Mouse (Mus musculus) hindbrain, embryonic 13.5 days (tissue): ENCODE results near the gene Pip5k1b. TPM values are rescaled to one million over a fixed set of nuclear protein-coding genes. Genes with fewer than 3 reads are reported as not detected.
A peak's percentile ranks its signal among the peaks of the same experiment; 100 is the strongest.
"Not testable (repeated sequence)": the region's sequence is repeated elsewhere in the genome, so short reads cannot be mapped to it uniquely, and the experiment has no call there.

Source experiments
- ATAC-seq: fragments of 200-750 bp; cut with Nextera tagmentation; 2 replicates; pipeline ENCODE4 v1.8.0; 2017; ENCODE audit warnings: moderate TSS enrichment; ENCODE audit not compliant: low FRiP score
- H3K27ac ChIP-seq: fragments of 300-500 bp; sonication (generic); 2 replicates; pipeline ENCODE4 v1.5.1; 2015; ENCODE audit warnings: inconsistent platforms, mild to moderate bottlenecking, moderate library complexity
- H3K27me3 ChIP-seq: fragments of 300-500 bp; sonication (generic); 2 replicates; pipeline ENCODE4 v1.6.1; 2015; ENCODE audit warnings: mild to moderate bottlenecking, inconsistent platforms
- H3K36me3 ChIP-seq: fragments of 300-500 bp; sonication (generic); 2 replicates; pipeline ENCODE4 v1.6.1; 2015; ENCODE audit warnings: mild to moderate bottlenecking, inconsistent platforms
- H3K4me1 ChIP-seq: fragments of 300-500 bp; sonication (generic); replicated peaks from 2 replicates; pipeline ENCODE4 v1.6.1; 2015; ENCODE audit warnings: inconsistent platforms
- H3K4me2 ChIP-seq: fragments of 300-500 bp; sonication (generic); 2 replicates; pipeline ENCODE4 v1.6.1; 2015; ENCODE audit warnings: inconsistent platforms, mild to moderate bottlenecking, moderate library complexity
- H3K4me3 ChIP-seq: fragments of 300-500 bp; sonication (generic); 2 replicates; pipeline ENCODE4 v1.5.1; 2015; ENCODE audit warnings: mild to moderate bottlenecking, inconsistent platforms
- H3K9ac ChIP-seq: fragments of 300-500 bp; sonication (generic); 2 replicates; pipeline ENCODE4 v1.6.1; 2015; ENCODE audit warnings: mild to moderate bottlenecking, inconsistent platforms
- H3K9me3 ChIP-seq: fragments of 300-500 bp; sonication (generic); 2 replicates; pipeline ENCODE4 v1.6.1; 2016; ENCODE audit warnings: inconsistent platforms
- WGBS: fragments of 180-500 bp; shearing (Covaris S2); methylation state at CpG from one replicate; pipeline ENCODE4 v1.1.7; 2015; 5-methylcytosine and 5-hydroxymethylcytosine counted together
- polyA plus RNA-seq: library from polyadenylated mRNA; unstranded; fragments of >200 nt; fragmentation: Nextera tagmentation; extraction: Ambion mirVana; gene quantifications from 2 replicates; pipeline ENCODE4 v1.2.1, GENCODE M21; 2015

Pip5k1b gene
- polyA plus RNA-seq, 1 experiment from 2014 or later: 1.5 TPM

DNA sequence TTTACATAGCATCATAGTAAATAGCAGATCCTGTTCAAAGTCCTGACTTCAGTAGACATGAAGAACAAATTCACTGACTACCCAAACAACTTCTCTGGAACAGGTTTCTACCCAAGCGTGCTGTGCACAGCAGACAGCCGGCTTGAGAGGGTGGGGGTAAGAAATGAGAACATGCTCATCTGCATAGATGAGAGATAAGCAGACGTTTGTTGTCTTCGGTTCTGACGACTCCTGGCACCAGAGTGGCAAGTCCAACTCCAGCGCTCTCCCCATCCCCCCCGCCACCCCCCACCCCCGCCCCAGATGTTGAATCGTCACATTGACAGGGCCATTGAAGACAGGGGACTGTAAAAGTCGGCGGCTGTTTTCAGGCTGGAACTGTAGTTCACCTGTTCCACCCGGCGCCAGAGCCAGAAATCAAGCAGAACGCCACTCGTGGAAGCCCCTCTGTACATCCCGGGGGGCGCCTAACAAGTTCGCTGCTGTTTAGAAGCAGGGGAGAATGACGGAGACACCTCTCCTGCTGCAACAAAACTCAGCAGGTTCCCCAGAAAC is 684 bp downstream of the Pip5k1b start:
- Histone ChIP-seq H3K4me2 (peak overlapping the region; percentile 94), H3K4me1 (peaks cover 24% of the 10 kb centered on the region), H3K9ac (peak overlapping the region; percentile 85), H3K36me3 (no peaks in the 10 kb centered on the region), H3K4me3 (peak overlapping the region; percentile 80), H3K27ac (no peak overlapping the region), H3K9me3 (no peaks in the 10 kb centered on the region), H3K27me3 (peaks cover 42% of the 10 kb centered on the region)
- under 1% methylated on average over 19 of the region's 19 CpGs for WGBS
- peak; percentile 37 for ATAC-seq

DNA sequence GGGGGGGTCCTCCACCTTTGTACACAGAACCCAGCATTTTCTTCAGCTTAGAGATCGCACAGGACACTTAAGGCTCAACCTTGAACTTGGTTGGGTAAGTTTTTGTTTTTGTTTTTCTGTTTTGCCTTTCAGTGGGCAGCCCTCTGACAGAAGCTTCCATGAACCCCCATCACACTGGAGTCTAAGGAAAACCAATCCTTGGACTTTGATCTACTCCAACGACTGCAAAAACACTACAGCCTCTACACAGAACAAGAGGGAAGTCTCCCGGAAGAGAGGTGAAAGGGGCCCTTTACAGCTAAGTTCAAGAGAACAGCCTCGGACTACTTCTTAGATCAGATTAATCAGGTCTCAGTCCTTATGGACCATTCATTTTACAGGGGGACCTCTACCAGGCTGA is 1.2 kb downstream of the Pip5k1b start:
- Histone ChIP-seq H3K9me3 (no peaks in the 10 kb centered on the region), H3K4me2 (peak overlapping the region; percentile 94), H3K27ac (no peak overlapping the region), H3K36me3 (no peaks in the 10 kb centered on the region), H3K27me3 (peaks cover 42% of the 10 kb centered on the region), H3K4me1 (peaks cover 24% of the 10 kb centered on the region), H3K9ac (no peak overlapping the region), H3K4me3 (no peak overlapping the region)
- 33% methylated on average over 4 of the region's 4 CpGs for WGBS
- ATAC-seq: no peak

DNA sequence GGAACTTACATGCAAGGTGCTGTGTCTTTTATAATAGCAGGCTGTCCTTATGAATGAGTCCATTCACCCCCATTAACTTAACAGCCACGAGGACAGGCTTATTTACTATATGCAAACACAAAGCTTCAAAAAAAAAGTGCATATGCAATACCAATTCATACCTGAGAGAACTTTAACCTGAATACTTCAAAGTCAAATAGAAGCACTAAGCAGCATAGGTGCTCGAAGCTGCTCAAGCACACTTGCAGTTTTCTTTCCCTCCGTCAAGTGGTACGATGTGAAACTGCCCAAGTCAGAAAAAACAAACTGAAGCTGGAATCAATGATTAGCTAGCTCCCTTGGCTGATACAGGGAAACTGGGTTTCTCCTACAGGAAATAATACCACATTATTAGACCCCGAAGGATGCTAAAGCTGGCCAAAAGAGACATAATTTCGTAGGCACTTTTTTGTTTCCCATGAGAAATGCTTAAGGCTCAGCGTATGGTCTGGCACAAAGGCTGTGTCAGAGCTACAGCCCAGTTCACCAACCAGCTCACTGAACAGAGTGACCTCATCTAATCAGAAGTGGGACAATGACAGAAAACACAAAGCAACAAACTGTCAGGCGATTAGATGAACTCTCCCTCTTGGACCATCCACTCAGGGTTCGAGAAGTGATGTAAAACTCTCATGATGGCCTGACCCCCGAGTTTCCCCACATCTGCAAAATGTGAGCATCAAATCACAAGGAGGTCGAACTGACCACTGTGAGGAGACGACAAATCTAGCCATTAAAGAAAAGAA is 2.2 kb downstream of the Pip5k1b start:
- Histone ChIP-seq H3K27ac (no peak overlapping the region), H3K36me3 (no peaks in the 10 kb centered on the region), H3K4me3 (no peak overlapping the region), H3K4me2 (0 out of 2 replicates have a peak overlapping the region, but pooled peaks have one; percentile 10), H3K27me3 (peaks cover 42% of the 10 kb centered on the region), H3K4me1 (peaks cover 24% of the 10 kb centered on the region), H3K9ac (no peak overlapping the region), H3K9me3 (peaks cover 2% of the 10 kb centered on the region; the same call in 1 of the 2 replicates)
- no peak for ATAC-seq
- WGBS: 48% methylated on average over 12 of the region's 12 CpGs

DNA sequence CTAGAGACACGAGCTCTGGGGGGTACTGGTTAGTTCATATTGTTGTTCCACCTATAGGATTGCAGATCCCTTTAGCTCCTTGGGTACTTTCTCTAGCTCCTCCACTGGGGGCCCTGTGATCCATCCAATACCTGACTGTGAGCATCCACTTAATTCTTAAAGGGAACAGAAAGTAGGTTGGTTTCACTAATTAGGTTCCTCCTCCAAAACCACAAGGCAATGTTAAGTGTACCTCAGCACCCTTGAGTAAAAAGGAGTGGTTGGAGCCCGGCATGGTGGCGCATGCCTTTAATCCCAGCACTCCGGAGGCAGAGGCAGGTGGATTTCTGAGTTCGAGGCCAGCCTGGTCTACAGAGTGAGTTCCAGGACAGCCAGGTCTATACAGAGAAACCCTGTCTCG is 3.0 kb downstream of the Pip5k1b start:
- peaks cover 23% of the 10 kb centered on the region for H3K4me1 ChIP-seq
- H3K27me3 ChIP-seq: peaks cover 36% of the 10 kb centered on the region
- not testable (repeated sequence) for ATAC-seq, H3K9ac ChIP-seq, H3K27ac ChIP-seq, H3K4me2 ChIP-seq, H3K4me3 ChIP-seq, H3K36me3 ChIP-seq
- H3K9me3 ChIP-seq: peaks cover 10% of the 10 kb centered on the region; the same call in 1 of the 2 replicates
- 95% methylated on average over 6 of the region's 6 CpGs for WGBS

DNA sequence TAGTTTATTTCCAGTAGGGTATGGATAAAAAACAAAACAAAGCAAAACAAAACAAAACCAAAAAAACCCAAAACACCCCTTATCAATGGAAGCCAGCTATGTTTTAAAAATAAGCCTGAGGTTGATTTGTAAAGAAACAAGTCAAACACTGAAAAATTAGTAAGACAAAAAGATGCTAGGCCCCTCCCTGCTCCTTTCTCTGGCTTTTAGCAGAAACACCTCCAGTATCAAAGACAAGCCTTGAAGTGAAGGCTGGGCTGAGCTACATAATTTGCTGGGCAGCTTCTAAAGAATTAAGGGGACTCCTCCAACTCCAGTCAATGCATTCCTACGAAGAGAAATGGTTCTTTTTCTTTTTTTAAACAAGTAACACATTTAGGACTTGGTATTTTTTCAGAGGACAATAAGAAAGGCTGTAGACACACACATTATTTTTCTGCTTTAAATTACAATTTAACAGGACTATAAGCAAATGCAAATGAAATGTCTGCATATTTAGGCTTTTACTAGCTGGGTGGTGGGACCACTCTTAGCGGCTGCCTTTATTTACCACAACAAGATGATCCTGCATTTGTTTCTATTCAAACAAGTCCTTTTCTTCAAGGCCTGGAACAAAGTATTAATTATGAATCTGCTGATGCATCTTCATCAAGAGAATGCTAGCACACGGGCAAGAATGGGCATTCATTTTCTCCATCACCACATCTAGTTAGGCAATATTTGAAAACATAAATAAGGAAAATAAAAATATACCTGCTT is 4.3 kb downstream of the Pip5k1b start:
- Histone ChIP-seq H3K27me3 (peaks cover 23% of the 10 kb centered on the region), H3K4me3 (no peak overlapping the region), H3K9me3 (peaks cover 12% of the 10 kb centered on the region; the same call in 1 of the 2 replicates), H3K27ac (no peak overlapping the region), H3K4me1 (peaks cover 10% of the 10 kb centered on the region), H3K4me2 (no peak overlapping the region), H3K9ac (no peak overlapping the region), H3K36me3 (no peaks in the 10 kb centered on the region)
- 53% methylated on average over 3 of the region's 3 CpGs for WGBS
- no peak for ATAC-seq

DNA sequence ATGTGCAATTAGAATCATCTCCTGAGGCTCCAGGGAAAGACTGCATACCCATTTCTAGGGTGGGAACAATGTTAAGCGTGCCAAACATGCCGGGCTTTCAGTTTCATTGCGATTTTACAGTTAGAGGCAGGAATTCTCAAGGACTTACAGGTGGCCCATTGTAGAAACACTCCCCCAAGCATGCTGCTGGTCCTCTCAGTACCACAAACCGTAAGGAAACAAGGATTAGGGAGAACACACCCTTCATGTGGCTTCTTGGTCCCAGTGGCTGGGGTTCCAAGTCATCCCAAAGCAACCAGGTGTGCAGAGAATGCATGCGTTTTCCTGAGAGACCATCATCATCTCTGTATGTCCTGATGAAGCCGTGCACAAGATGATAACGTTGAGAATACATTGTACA is 4.9 kb downstream of the Pip5k1b start:
- Histone ChIP-seq H3K36me3 (no peaks in the 10 kb centered on the region), H3K4me1 (peaks cover 9% of the 10 kb centered on the region), H3K27me3 (peaks cover 22% of the 10 kb centered on the region), H3K4me2 (no peak overlapping the region), H3K9me3 (peaks cover 12% of the 10 kb centered on the region; the same call in 1 of the 2 replicates), H3K4me3 (no peak overlapping the region), H3K9ac (no peak overlapping the region), H3K27ac (no peak overlapping the region)
- ATAC-seq: no peak
- 74% methylated on average over 7 of the region's 7 CpGs for WGBS

DNA sequence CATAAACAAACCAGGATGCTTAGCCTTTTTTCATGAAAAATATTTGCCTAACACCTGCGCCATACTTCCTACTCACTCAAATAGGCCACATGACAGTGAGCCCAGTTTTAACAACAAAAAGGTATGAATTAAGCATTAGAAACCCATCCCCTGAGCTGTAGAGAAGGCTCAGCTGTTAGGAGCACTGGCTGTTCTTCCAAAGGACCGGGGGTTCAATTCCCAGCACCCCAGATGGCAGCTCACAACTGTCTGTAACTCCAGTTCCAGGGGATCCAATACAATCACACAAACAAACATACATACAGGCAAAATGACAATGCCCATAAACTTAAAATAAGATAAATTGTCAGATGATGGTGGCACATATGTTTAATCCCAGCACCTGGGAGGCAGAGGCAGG is 5.7 kb downstream of the Pip5k1b start:
- Histone ChIP-seq H3K27me3 (peaks cover 17% of the 10 kb centered on the region), H3K27ac (no peak overlapping the region), H3K4me1 (peaks cover 3% of the 10 kb centered on the region; the same call in 1 of the 2 replicates), H3K4me2 (no peak overlapping the region), H3K4me3 (no peak overlapping the region), H3K36me3 (no peaks in the 10 kb centered on the region), H3K9ac (no peak overlapping the region), H3K9me3 (peaks cover 12% of the 10 kb centered on the region; the same call in 1 of the 2 replicates)
- no peak for ATAC-seq
- WGBS: 92% methylated on average over 2 of the region's 2 CpGs

DNA sequence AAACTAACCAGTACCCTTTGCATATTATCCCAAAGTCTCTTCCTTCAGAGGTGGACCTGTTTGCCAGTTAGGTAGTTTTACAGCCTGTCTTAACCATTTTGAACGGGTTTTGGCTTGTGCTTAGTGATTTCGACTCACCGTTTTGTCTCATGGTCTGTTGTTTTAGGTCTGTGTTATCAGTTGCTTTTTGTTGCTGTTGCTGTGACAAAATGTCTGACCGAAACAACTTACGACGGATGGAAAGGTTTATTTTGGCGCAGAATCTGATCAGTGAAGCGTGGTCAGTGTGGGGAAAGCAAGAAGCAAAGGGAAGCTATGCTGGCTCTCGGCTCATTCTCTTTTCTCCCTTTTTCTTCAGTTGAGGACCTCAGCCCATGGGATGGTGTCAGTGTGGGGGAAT is 7.3 kb downstream of the Pip5k1b start:
- H3K9me3 ChIP-seq: peaks cover 12% of the 10 kb centered on the region; the same call in 1 of the 2 replicates
- H3K27ac ChIP-seq: no peak overlapping the region
- no peak for ATAC-seq
- no peak overlapping the region for H3K4me3 ChIP-seq
- H3K9ac ChIP-seq: no peak overlapping the region
- no peaks in the 10 kb centered on the region for H3K4me1 ChIP-seq
- 96% methylated on average over 9 of the region's 9 CpGs for WGBS
- 0 out of 2 replicates have a peak, but pooled peaks cover 4% of the 10 kb centered on the region for H3K27me3 ChIP-seq
- no peak overlapping the region for H3K4me2 ChIP-seq
- H3K36me3 ChIP-seq: no peaks in the 10 kb centered on the region

DNA sequence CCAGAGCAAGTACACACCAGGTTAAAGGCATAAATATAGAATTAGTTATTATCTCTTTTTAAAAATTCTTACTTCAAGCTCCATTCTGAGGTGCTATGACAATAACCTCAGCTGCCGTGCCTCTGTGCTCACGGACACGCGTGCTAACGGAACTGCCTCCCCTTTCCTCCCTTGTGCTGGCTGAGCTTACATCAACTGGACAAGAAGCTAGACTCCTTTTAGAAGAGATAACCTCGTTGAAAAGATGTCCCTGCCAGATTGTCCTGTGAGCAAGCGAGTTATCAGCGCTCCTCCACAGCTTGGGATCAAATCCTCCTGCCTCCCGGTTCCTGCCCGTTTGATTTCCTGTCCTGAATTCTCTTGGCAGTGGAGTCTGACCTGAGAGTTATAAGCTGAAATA is 9.5 kb downstream of the Pip5k1b start:
- Histone ChIP-seq H3K9ac (no peak overlapping the region), H3K27ac (no peak overlapping the region), H3K9me3 (peaks cover 12% of the 10 kb centered on the region; the same call in 1 of the 2 replicates), H3K4me2 (no peak overlapping the region), H3K27me3 (no peaks in the 10 kb centered on the region), H3K36me3 (no peaks in the 10 kb centered on the region), H3K4me1 (no peaks in the 10 kb centered on the region), H3K4me3 (no peak overlapping the region)
- ATAC-seq: no peak
- 90% methylated on average over 10 of the region's 10 CpGs for WGBS

DNA sequence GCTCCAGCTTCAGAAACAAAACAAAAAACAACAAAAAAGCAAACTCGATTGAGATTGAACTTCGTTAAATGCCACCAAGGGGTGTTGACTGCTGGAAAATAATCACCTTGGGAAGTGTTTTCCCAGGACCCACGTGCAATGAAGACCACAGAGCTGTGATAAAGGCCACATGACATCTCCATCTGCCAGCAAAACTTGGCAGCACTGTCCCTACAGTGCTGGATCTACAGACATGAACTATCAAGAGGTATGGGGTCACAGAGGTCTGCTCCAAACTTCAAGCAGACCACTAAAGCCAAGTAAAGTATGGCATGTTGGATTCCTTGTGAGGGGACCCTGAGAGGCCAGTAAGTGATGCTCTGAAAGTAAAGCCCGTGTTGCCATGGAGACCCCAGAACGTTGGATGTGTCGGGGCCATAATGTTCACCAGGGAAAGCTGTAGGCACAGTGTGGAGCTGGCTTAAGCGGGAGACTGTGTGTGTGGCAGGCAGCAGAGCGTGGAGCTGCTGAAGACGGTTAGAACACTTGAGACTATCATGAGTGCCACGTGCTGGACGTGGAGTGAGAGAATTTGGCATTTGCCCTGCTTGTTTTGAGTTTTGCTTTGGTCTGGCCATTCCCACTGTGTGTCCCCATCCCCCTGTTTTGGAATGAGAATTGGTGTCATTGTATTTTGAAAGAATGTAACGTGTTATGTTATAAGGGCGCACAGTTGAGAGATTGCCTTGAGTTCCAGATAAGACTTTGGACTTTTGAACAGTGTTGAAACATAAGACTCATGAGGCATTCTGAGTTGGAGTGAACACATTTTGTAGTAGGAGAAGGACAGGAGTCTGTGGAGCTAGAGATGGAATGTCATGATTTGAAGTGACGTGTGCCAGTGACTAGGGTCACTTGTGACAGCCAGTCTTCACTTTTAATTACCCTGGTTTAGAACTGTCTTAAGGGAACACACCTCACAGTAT is 12.0 kb downstream of the Pip5k1b start:
- Histone ChIP-seq H3K4me3 (no peak overlapping the region), H3K9me3 (peaks cover 12% of the 10 kb centered on the region; the same call in 1 of the 2 replicates), H3K36me3 (no peaks in the 10 kb centered on the region), H3K27ac (no peak overlapping the region), H3K4me2 (no peak overlapping the region), H3K4me1 (no peaks in the 10 kb centered on the region), H3K27me3 (no peaks in the 10 kb centered on the region), H3K9ac (no peak overlapping the region)
- ATAC-seq: no peak
- 77% methylated on average over 14 of the region's 14 CpGs for WGBS

DNA sequence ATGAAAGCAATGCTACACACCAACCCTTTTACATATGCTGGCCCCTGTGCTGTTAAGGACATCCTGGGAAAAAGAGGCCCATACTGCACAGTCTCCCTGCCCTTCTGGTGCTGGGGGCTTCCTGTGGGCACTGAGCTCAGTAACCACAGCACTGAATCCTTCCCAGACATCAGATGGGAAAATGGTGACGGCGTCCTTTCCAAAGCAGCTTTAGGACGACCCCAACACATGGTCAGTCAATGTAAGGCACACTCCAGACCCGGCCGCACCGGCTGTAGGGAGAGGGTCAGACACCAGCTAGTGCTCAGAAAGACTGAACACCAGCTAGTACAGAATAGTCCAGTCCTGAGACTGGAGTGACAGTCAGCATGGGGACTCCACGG is 13.4 kb downstream of the Pip5k1b start:
- H3K4me2 ChIP-seq: no peak overlapping the region
- WGBS: 95% methylated on average over 7 of the region's 7 CpGs
- no peak for ATAC-seq

More for the DNA sequence above, 13.4 kb downstream of the Pip5k1b start:
- no peak overlapping the region for H3K9ac ChIP-seq
- no peak overlapping the region for H3K4me3 ChIP-seq
- H3K9me3 ChIP-seq: no peaks in the 10 kb centered on the region
- H3K27ac ChIP-seq: no peak overlapping the region
- no peaks in the 10 kb centered on the region for H3K36me3 ChIP-seq
- no peaks in the 10 kb centered on the region for H3K27me3 ChIP-seq
- H3K4me1 ChIP-seq: no peaks in the 10 kb centered on the region
